Mouse (Mus musculus) left cerebral cortex, adult 9 months (tissue): Measurements from ENCODE around the gene Gm28053.

Experiments used
- DNase-seq, 2 experiments: peaks; one replicate each; pipeline ENCODE4 v3.0.0; 2022; ENCODE audit warnings: low spot score in 2 of 2

The Gm28053 gene

GRCm38 (mm10) chr6:48741273-48741672 is 22.9 kb downstream of the Gm28053 start:
- DNase-seq: no peak

- no peak for DNase-seq
Measured at GRCm38 (mm10) chr6:48741711-48742206, 23.4 kb downstream of the Gm28053 start.

GRCm38 (mm10) chr6:48742422-48743351 is 24.3 kb downstream of the Gm28053 start:
- peak in 1 of 2 experiments; percentile 13 for DNase-seq

GRCm38 (mm10) chr6:48745490-48745889 is 27.1 kb downstream of the Gm28053 start:
- DNase-seq: no peak

GRCm38 (mm10) chr6:48745959-48746889 is 27.8 kb downstream of the Gm28053 start, which contains the start of gene Gimap5:
Gene Gimap5, plus strand, starts transcription at chr6:48746197.
- DNase-seq: peak in 1 of 2 experiments; percentile 16

- DNase-seq: no peak
Measured at GRCm38 (mm10) chr6:48747091-48747966, 28.9 kb downstream of the Gm28053 start.

GRCm38 (mm10) chr6:48763567-48764270 is 45.3 kb downstream of the Gm28053 start:
- DNase-seq: no peak

GRCm38 (mm10) chr6:48764496-48764895 is 46.1 kb downstream of the Gm28053 start:
- no peak for DNase-seq

GRCm38 (mm10) chr6:48768178-48768869 is 49.9 kb downstream of the Gm28053 start:
- DNase-seq: no peak

- DNase-seq: no peak
Measured at GRCm38 (mm10) chr6:48768933-48769332, 50.5 kb downstream of the Gm28053 start.

GRCm38 (mm10) chr6:48770696-48771095 is 52.3 kb downstream of the Gm28053 start, which contains the start of gene Gimap3:
Gene Gimap3, minus strand, starts transcription at chr6:48770851.
- no peak for DNase-seq

- DNase-seq: peak in 1 of 2 experiments; percentile 78
Measured at GRCm38 (mm10) chr6:48772030-48772429, 53.6 kb downstream of the Gm28053 start.

- no peak for DNase-seq
Measured at GRCm38 (mm10) chr6:48784406-48784805, 66.0 kb downstream of the Gm28053 start.

- no peak for DNase-seq
Measured at GRCm38 (mm10) chr6:48785189-48785588, 66.8 kb downstream of the Gm28053 start.

- no peak for DNase-seq
Measured at GRCm38 (mm10) chr6:48785601-48786000, 67.2 kb downstream of the Gm28053 start.

- DNase-seq: no peak
Measured at GRCm38 (mm10) chr6:48787867-48788266, 69.5 kb downstream of the Gm28053 start.

GRCm38 (mm10) chr6:48801897-48802296 is 83.5 kb downstream of the Gm28053 start:
- no peak for DNase-seq
